Mouse (Mus musculus) ZHBTc4 (cell line): Measurements from ENCODE around the gene Msl2.

ENCODE experiments used
- DNase-seq: peaks from one replicate; pipeline ENCODE4 v3.0.0-alpha.2; 2011; ENCODE audit warnings: low read depth, low spot score

Gene Msl2

GRCm38 (mm10) chr9:101152872-101153271, 79.0 kb downstream of the Msl2 start:
- no peak for DNase-seq
